In the genomic region with DNA sequence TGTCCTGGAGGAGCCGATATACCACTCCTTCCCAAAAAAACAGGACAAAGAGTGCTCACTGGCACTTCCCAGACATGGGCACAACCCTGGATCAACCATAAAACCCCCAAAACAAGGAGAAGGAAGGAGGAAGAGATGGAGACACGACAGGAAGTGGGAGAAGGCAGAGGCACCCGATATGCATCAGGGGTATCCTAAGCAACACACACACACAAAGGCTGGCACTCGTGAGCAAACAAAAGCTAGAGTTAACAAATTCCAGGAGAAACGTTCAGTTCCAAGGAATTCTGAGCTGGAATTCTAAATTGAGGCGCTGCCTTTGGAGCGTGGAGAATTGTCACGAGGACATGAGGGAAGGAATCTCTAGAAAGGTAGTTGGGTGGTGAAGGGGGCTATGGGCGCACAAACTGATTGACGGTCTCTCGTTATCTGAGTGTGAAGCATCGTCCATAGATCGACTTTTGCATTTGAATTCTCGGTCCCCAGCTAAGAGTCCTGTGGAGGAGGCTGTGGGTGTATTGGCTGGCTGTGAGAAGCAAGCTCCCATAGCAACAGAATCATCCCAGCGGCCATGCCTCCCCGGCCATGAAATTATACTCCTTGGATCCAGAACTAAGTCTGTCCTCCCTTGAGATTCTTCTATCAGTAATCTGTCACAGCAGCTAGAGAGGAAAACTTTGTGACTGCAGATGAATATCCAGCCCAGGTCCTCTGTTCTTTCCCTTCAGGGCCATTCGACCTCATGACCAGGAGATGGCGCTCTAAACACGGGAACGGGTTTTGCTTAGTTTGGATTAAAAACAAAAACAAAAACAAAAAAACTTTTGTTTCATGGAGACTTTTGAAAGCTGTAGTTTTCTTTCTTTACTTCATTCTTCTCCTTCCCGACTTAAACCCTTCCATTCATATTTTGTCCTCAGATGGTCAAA, we compare ENCODE assay signal across 8 mouse cellular contexts.
A peak's percentile ranks its signal among the peaks of the same experiment; 100 is the strongest.
DNase-seq lines count a peak whose midpoint lies in the region; ATAC-seq and TF ChIP-seq lines count a peak whose summit lies in the region.

No protein-coding gene starts in this region.

- TF ChIP-seq CTCF in lung, postnatal 0 days (IDR thresholded peaks at IDR 0.05) = peak; percentile 88
- peak; percentile 69; the same call in 1 of the 2 replicates for TF ChIP-seq CTCF in small intestine, adult 2 months (IDR thresholded peaks at IDR 0.05; ENCODE audit: extremely low read depth, insufficient read length, insufficient replicate concordance, low read depth, low read length)

- no peak overlapping the region for H3K9ac ChIP-seq in heart, embryonic 11.5 days (ENCODE audit: low read depth, low read length)
- no peak overlapping the region for H3K9ac ChIP-seq in lung, postnatal 0 days (replicated peaks; ENCODE audit: low read depth)

- 41% methylated on average over 21 of the region's 21 CpGs for WGBS in heart, embryonic 11.5 days (ENCODE audit: insufficient replicate concordance)
- WGBS in lung, postnatal 0 days = 35% methylated on average over 21 of the region's 21 CpGs
- WGBS in small intestine, adult 2 months = 27% methylated on average over 21 of the region's 21 CpGs

- ATAC-seq in common myeloid progenitor, adult 5-6 weeks (replicated peaks; ENCODE audit: low read depth, poor library complexity, severe bottlenecking) = 0 out of 2 replicates have a peak, but pooled peaks have one; percentile 50
- no peak for ATAC-seq in heart, embryonic 11.5 days (replicated peaks; ENCODE audit: insufficient number of reproducible peaks, low FRiP score, low TSS enrichment)
- ATAC-seq in lung, postnatal 0 days = no peak

- no peak overlapping the region for H3K27ac ChIP-seq in heart, embryonic 11.5 days (ENCODE audit: low read depth, low read length)
- H3K27ac ChIP-seq in lung, postnatal 0 days (ENCODE audit: low read length) = no peak overlapping the region
- no peak overlapping the region for H3K27ac ChIP-seq in small intestine, adult 2 months (ENCODE audit: insufficient read depth, low read depth, low read length)

- H3K27me3 ChIP-seq in heart, embryonic 11.5 days (ENCODE audit: control insufficient read depth, insufficient read depth, low read length) = no peaks in the 10 kb centered on the region
- H3K27me3 ChIP-seq in lung, postnatal 0 days (replicated peaks; ENCODE audit: insufficient read depth, low read length) = no peaks in the 10 kb centered on the region
- no peaks in the 10 kb centered on the region for H3K27me3 ChIP-seq in small intestine, adult 2 months (ENCODE audit: control insufficient read depth, insufficient read depth, low read length)

- no peak for TF ChIP-seq EP300 in lung, postnatal 0 days (IDR thresholded peaks at IDR 0.05)

- TF ChIP-seq POLR2A in small intestine, adult 2 months (IDR thresholded peaks at IDR 0.05; ENCODE audit: low read depth, low read length) = no peak

- peak overlapping the region; percentile 41 for H3K4me2 ChIP-seq in heart, embryonic 11.5 days
- peak overlapping the region; percentile 17; the same call in 1 of the 2 replicates for H3K4me2 ChIP-seq in lung, postnatal 0 days (replicated peaks; ENCODE audit: low read depth, low read length)

- no peaks in the 10 kb centered on the region for H3K4me1 ChIP-seq in heart, embryonic 11.5 days (ENCODE audit: control insufficient read depth, insufficient read depth, low read length)
- H3K4me1 ChIP-seq in lung, postnatal 0 days (ENCODE audit: insufficient read depth, low read depth, low read length) = no peaks in the 10 kb centered on the region
- peaks cover 2% of the 10 kb centered on the region; the same call in 1 of the 2 replicates for H3K4me1 ChIP-seq in small intestine, adult 2 months (ENCODE audit: control insufficient read depth, insufficient read depth, insufficient read length, low read length)

- no peaks in the 10 kb centered on the region for H3K36me3 ChIP-seq in heart, embryonic 11.5 days (ENCODE audit: control insufficient read depth, insufficient read depth, low read length)
- no peaks in the 10 kb centered on the region for H3K36me3 ChIP-seq in lung, postnatal 0 days (ENCODE audit: insufficient read depth, low read length)
- no peaks in the 10 kb centered on the region for H3K36me3 ChIP-seq in small intestine, adult 2 months (ENCODE audit: control insufficient read depth, insufficient read depth, low read length)

- peak; percentile 16 to 26 for DNase-seq in cerebellum, adult 18-20 months
- DNase-seq in cerebellum, adult 11 months = no peak
- peak; percentile 36 for DNase-seq in Muller cell, postnatal 12 days (ENCODE audit: inconsistent ontology term)
- peak; percentile 52 to 60 for DNase-seq in kidney, postnatal 25 days
- peak; percentile 66 for DNase-seq in lung, postnatal 0 days (ENCODE audit: low spot score)

- no peaks in the 10 kb centered on the region for H3K9me3 ChIP-seq in heart, embryonic 11.5 days (replicated peaks; ENCODE audit: control insufficient read depth, low read length)
- H3K9me3 ChIP-seq in lung, postnatal 0 days (ENCODE audit: low read length) = no peaks in the 10 kb centered on the region; the same call in 1 of the 2 replicates

- no peak overlapping the region for H3K4me3 ChIP-seq in heart, embryonic 11.5 days (ENCODE audit: low read depth, low read length)
- H3K4me3 ChIP-seq in lung, postnatal 0 days (ENCODE audit: low read depth, low read length) = peak overlapping the region; percentile 8; the same call in 1 of the 2 replicates
- H3K4me3 ChIP-seq in small intestine, adult 2 months (ENCODE audit: low read depth, low read length) = no peak overlapping the region
